Mouse (Mus musculus) thymus, postnatal 36 days (tissue): ENCODE results near the gene Ttpal.
"Not testable (repeated sequence)": the region's sequence is repeated elsewhere in the genome, so short reads cannot be mapped to it uniquely, and the experiment has no call there.

Source experiments
- DNase-seq, 2 experiments: peaks; one replicate each; pipeline ENCODE4 v3.0.0; 2022; ENCODE audit warnings: mixed read lengths in 2 of 2

Ttpal gene

DNA sequence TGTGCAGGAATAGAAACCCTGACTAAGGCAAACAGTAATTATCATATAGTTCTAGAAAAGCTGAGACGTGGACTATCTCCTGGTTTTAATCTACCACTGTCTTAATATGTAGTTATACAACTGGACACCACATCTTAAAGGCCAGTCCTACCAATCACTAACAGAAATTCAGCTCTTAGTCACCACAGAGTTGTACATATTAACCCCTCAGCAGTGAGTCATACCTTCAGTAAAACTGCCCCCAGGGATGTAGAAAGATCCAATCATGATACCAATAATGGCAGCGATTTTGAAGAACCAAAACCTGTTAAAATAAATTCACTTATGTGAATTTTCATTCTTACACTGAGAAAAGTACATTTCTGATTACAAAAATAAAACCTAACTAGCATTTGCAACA, 32.1 kb downstream of the Ttpal start:
- no peak for DNase-seq

- DNase-seq: no peak
Measured at GRCm38 (mm10) chr2:163636057-163636456, 33.9 kb downstream of the Ttpal start.

DNA sequence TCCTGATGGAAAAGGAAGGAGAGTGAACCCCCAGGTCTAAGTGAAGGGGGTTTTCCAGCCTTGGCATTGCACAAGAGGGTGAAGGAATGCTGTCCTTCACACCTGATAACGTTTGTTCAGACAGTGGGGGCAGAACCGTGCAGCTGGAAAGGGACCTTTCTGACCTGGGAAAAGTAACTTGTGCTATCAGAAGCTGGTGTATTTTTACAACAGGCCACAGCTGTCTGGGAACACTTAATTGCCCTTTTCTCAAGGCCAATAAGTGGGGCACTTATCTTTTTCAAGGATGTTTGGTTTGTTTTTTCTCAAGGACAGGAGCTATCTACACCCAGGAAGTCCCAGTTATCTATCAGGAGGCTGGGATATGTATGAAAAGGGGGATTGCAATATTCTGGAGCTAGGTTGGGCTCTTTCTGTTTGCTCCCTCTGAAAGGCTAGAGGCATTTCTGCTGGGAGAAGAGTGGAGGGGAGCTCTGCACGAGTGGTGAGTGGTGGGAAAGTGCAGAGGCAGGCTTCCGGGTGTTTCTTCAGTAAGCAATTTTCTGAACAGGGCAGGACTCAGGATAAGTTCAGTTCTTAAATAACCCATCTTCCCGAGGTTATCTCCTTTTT, 35.6 kb downstream of the Ttpal start:
- no peak for DNase-seq

DNA sequence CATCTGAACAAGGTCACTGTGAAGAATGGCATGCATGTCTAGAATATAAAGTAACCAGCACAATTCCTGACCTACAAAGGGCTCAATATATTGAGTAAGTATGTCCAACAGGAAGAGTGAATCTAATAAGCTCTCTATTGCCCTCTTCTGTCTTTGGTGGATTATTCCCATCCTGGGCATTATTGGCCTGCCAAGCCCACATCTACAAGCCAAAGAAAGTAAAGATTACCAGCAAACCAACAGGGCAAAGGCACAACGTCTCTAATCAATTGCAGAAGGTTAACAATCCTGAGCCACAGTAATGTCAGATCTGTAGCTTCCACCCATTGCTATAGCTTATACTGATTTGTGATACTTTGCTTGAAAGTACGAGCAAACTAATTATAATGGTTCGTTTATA, 38.4 kb downstream of the Ttpal start:
- no peak for DNase-seq

DNA sequence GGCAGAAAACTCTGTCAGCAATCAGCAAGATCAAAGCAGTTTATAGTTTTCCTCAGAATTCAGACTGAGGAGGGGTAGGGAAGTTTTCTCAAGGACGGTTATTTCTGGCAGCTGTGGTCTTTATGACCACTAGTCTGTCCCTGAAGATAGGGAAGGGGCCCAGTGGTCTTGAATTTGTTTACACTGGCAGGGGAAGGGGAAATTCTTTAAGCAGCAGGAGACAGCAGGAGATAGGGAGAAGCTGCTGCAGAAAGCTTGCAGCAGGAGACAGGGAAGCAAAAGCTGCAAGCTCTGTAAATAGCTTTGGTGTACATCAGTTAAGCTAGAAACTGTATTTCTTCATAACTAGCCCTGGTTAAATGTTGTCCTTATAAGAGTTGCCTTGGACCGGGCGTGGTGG, 39.6 kb downstream of the Ttpal start:
- DNase-seq: no peak

DNA sequence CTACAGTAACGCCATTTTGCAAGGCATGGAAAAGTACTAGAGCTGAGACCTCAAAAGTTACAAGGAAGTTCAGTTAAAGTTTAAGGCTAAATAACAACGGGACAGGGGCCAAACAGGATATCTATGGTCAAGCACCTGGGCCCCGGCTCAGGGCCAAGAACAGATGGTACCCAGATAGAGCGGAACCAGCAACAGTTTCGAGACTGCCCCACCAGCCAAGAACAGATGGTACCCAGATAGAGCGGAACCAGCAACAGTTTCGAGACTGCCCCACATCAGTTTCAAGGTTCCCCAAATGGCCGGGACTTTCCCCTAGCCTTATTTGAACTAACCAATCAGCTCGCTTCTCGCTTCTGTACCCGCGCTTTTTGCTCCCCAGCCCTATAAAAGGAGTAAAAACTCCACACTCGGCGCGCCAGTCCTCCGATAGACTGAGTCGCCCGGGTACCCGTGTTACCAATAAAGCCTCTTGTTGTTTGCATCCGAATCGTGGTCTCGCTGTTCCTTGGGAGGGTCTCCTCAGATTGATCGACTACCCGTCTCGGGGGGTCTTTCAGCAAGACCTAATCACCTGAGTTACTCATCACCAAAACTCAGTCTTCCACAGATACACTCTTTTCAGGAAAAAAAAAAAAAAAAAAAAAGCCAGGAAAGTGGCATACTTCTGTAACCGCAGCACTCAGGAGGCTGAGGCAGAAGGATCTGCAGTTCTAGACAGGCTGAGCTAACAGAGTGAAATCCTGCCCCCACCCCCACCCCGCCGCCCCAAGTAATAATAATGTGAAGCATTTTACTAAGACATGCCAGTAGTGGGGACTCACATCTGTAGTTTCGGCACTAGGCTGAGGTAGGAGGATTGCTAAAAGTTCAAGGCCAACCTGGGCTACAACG, 40.8 kb downstream of the Ttpal start:
- DNase-seq: peak; percentile 50 to 61

DNA sequence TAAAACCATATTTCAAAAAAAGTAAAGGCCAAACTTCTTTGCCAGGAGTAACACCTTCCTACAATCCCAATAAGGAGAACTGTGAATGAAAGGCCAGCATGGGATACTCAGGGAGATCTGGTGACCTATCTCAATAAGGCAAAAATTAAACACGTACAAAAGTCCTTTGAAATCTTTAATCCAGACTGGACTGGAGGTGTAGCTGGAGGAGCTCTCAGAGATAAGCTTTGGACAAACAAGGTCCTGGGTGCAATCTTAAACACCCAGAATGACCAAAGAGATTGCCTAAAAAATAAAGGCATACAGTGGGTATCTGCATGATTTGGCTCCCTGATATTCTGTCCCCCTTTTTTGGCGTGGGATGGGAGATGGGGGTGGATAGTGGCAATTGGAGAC, 41.5 kb downstream of the Ttpal start:
- no peak for DNase-seq

DNA sequence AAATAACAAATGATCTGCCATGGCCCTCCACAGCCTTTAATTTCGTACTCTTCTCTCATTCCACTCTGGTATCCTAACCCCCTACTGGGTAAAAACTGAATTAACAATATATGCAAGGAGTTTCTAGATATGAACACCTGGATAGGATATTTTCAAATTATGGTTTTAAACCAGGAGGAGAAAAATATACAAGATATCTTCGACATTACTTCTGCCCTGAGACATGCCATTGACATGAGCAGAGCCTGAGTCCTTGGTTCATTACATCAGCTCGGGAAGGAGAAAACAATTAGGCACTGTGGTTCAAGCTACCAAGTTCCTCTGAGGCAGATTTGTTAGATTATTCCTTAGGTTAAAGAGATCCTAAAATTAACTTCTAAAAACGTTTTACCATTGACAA, 41.9 kb downstream of the Ttpal start:
- no peak for DNase-seq

DNA sequence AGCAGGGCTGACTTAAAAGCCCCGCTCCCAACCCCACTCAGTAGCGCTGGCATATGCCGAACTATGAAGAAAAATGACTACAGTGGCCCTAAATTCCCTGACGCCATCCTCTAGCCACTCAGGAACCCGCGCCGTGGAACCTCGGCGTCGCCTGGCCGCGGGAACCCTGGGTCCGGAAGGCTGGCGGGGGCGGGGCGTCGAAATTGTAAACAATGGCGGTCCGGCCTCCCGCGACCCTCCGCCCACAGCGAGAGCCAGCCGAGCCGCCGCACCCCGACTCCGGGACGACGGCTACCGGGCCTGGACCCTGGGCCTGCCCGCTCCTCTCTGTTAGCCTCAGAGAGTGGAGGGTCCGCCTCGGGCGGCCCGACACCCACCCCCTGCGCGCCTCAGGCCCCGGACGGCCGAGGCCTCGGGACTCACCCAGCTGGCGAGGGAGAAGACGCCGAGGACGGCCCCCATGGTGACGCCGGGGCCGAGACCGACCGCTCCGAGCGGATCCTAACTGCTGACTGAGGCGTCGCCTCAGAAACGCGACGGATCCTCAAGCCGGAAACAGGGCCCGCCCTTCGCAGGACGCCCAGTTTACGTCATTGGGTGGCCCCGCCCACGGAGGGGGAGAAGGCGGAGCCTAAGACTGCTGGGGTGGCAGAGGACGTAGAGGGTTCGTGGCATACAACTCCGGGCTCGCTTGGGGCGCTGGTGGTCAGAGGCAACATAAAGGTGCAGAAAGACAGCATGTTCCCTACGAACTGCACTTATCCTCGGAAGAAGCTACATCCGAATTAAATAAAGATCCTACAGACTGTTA, 42.7 kb downstream of the Ttpal start, which contains the start of gene Serinc3:
TSS of gene Serinc3 (minus strand) at position 557 of the 811 bp plus-strand sequence.
- DNase-seq: peak; percentile 100

GRCm38 (mm10) chr2:163645700-163646460, 43.8 kb downstream of the Ttpal start:
- no peak for DNase-seq

GRCm38 (mm10) chr2:163646461-163647080, 44.5 kb downstream of the Ttpal start:
- DNase-seq: no peak

GRCm38 (mm10) chr2:163655699-163656098, 53.6 kb downstream of the Ttpal start:
- DNase-seq: not testable (repeated sequence)

GRCm38 (mm10) chr2:163657486-163657885, 55.4 kb downstream of the Ttpal start:
- no peak for DNase-seq

DNA sequence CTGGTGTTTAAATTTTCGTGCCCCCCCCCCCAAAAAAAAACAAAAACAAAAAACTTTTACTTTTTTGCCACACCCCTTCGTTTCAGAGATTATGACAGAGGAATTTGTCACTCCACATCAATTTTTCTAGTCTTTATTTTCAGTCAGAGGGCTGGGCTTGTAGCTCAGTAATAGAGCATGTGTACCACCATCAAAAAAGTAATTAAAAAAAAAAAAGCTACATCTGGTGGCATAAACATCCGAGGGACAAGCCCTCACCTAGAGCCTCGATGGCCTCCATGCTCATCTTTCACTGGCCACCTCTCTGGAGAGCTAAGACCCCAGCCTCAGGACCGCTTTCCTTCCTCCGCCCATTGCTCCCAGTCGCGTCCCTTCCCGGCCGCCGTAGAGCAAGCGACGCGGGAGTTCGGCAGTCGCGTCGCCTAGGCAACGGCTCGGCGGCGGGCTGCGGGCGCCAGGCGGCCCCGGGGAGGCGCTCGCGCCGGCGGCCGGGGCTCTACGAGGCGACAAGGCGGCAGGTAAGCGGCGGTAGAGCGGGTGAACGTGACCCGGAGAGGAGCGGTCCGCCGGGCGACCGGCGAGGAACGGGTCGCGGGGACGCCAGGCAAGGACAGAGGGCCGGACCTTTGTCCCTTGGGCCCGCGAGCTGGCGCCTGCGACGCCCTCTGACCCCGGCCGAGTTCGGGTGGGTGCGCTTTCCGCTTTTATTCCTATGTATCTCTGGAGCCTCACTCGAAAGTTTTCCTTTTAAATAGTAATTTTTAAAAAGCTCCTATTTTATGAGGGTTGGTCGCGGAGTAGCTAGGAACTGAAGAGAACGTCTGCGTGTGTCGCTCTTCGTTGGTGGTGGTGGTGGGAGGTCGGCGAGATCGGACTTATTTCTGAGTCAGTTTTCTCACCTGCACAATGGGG, 56.1 kb downstream of the Ttpal start, which contains the start of gene Pkig:
TSS of gene Pkig (plus strand) at position 412 of the 912 bp plus-strand sequence.
- DNase-seq: peak; percentile 82 to 88

DNA sequence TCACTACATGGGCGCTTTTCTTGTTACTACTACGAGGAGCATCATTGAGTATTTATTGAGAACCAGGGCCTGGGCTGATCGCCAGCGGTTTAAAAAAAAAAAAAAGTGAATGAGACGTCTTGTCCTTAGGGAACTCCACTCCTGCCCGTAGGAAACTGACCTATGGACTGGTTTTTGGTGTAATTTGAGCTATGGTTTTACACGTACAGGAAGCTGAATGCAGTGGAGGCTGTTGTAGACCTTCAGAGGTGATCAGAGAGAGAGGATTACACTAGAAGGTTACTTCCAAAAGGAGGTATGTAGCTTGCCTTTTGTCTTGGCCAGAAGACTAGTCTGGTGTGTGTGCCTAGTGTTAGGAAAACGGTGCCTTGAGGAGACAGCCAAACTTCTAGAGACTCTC, 56.8 kb downstream of the Ttpal start:
- no peak for DNase-seq

GRCm38 (mm10) chr2:163659431-163659830, 57.3 kb downstream of the Ttpal start:
- DNase-seq: peak in 1 of 2 experiments; percentile 60

- no peak for DNase-seq
Measured at GRCm38 (mm10) chr2:163660103-163660701, 58.1 kb downstream of the Ttpal start.

GRCm38 (mm10) chr2:163661371-163661850, 59.3 kb downstream of the Ttpal start:
- no peak for DNase-seq

- DNase-seq: no peak
Measured at GRCm38 (mm10) chr2:163662076-163662475, 60.0 kb downstream of the Ttpal start.

DNA sequence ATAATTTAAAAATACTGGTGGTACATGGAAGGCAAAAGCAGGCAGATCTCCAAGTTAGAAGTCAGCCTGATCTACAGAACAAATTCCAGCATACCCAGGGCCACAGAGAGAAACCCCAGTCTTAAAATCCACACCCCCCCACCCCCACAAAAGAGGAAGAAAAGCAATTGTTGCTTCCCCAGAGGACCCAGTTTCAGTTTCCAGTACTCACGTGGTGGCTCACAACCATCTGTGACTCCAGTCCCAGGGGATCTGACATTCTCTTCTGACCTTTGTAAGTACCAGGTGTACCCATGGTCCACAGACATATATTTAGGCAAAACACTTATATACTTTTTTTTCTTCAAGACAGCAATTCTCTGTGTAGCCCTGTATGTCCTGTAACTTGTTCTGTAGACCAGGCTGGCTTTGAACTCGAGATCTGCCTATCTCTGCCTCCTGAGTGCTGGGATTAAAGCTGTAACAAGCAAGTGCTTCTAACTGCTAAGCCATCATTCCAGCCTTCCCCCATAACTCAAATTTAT, 60.6 kb downstream of the Ttpal start:
- no peak for DNase-seq
